Mouse (Mus musculus): ENCODE measurements at regions not wholly inside any gene's neighbourhood (a gene's known extent, or its start where the extent isn't known, plus 50 kb on each side); places are given as distances from the start of the nearest gene placed in this dataset.

- H3K27ac ChIP-seq (ENCODE audit: low read depth), result no peak overlapping the region
- no peaks in the 10 kb centered on the region for H3K9me3 ChIP-seq (ENCODE audit: control insufficient read depth, low read length)
- ATAC-seq (replicated peaks; ENCODE audit: low FRiP score, low TSS enrichment, low read depth), result no peak
- no peak overlapping the region for H3K9ac ChIP-seq (ENCODE audit: low read length)
- DNase-seq (ENCODE audit: low spot score), result peak; percentile 45
- no peaks in the 10 kb centered on the region for H3K36me3 ChIP-seq (ENCODE audit: control insufficient read depth, insufficient read depth, low read length)
- no peak overlapping the region for H3K4me2 ChIP-seq (ENCODE audit: low read length)
- no peaks in the 10 kb centered on the region for H3K4me1 ChIP-seq (replicated peaks; ENCODE audit: control insufficient read depth, insufficient read depth, low read length)
- no peak overlapping the region for H3K4me3 ChIP-seq (ENCODE audit: low read depth, low read length)
- no peaks in the 10 kb centered on the region for H3K27me3 ChIP-seq (replicated peaks; ENCODE audit: control insufficient read depth, insufficient read depth, low read length)
These were observed 71.3 kb downstream of the Gm6760 start for GRCm38 (mm10) chrX:64080717-64081116.

DNA sequence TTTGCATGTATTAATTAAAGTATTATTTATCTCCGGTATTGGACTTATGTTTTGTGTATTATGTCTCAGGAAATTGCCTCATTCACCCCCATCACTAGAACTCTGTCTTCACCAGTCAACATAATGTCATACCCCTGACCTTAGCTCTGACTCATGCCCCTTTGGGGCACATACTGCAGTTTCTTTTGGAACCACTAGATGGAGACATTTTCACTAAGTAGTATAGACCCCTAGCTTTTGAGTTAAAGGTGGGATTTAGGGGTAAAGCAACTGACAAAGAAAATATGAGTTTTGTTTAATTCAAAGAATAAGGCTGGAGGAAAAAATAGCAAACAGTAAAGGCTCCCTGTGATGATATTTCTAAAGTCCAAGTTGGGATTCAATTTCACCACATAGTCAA is 93.6 kb downstream of the Gm6760 start:
- Histone ChIP-seq H3K27ac (ENCODE audit: low read depth) (no peak overlapping the region), H3K27me3 (replicated peaks; ENCODE audit: control insufficient read depth, insufficient read depth, low read length) (no peaks in the 10 kb centered on the region), H3K4me3 (ENCODE audit: low read depth, low read length) (no peak overlapping the region), H3K36me3 (ENCODE audit: control insufficient read depth, insufficient read depth, low read length) (no peaks in the 10 kb centered on the region), H3K9me3 (ENCODE audit: control insufficient read depth, low read length) (no peaks in the 10 kb centered on the region), H3K9ac (ENCODE audit: low read length) (no peak overlapping the region), H3K4me1 (replicated peaks; ENCODE audit: control insufficient read depth, insufficient read depth, low read length) (no peaks in the 10 kb centered on the region), H3K4me2 (ENCODE audit: low read length) (no peak overlapping the region)
- 33% methylated on average over 1 of the region's 1 CpGs for WGBS
- ATAC-seq (replicated peaks; ENCODE audit: low FRiP score, low TSS enrichment, low read depth), result no peak
- no peak for DNase-seq (ENCODE audit: low spot score)

- H3K4me2 ChIP-seq (ENCODE audit: low read length), result no peak overlapping the region
- H3K4me1 ChIP-seq (replicated peaks; ENCODE audit: control insufficient read depth, insufficient read depth, low read length), result no peaks in the 10 kb centered on the region
- H3K27ac ChIP-seq (ENCODE audit: low read depth), result no peak overlapping the region
- no peak for DNase-seq (ENCODE audit: low spot score)
- H3K9ac ChIP-seq (ENCODE audit: low read length), result no peak overlapping the region
- H3K4me3 ChIP-seq (ENCODE audit: low read depth, low read length), result no peak overlapping the region
- no peaks in the 10 kb centered on the region for H3K36me3 ChIP-seq (ENCODE audit: control insufficient read depth, insufficient read depth, low read length)
- H3K9me3 ChIP-seq (ENCODE audit: control insufficient read depth, low read length), result no peaks in the 10 kb centered on the region
- H3K27me3 ChIP-seq (replicated peaks; ENCODE audit: control insufficient read depth, insufficient read depth, low read length), result no peaks in the 10 kb centered on the region
- no peak for ATAC-seq (replicated peaks; ENCODE audit: low FRiP score, low TSS enrichment, low read depth)
- WGBS, result 34% methylated on average over 1 of the region's 1 CpGs
These were observed 95.2 kb downstream of the Gm6760 start for GRCm38 (mm10) chrX:64056776-64057175.

Data from intestine, embryonic 14.5 days (tissue).